Mouse (Mus musculus): ENCODE measurements at regions not wholly inside any gene's neighbourhood (a gene's known extent, or its start where the extent isn't known, plus 50 kb on each side); places are given as distances from the start of the nearest gene placed in this dataset.

GRCm38 (mm10) chr5:18177810-18178209 is 182.3 kb downstream of the Gnai1 start:
- Histone ChIP-seq H3K4me3 (no peak overlapping the region), H3K27ac (no peak overlapping the region)
- TF ChIP-seq CTCF (IDR thresholded peaks at IDR 0.05) = no peak
- intact Hi-C loops (cut with DNase I) = no loop called here
- DNase-seq (ENCODE audit: extremely low spot score in 1 of 2, low spot score in 2 of 2) = no peak

DNA sequence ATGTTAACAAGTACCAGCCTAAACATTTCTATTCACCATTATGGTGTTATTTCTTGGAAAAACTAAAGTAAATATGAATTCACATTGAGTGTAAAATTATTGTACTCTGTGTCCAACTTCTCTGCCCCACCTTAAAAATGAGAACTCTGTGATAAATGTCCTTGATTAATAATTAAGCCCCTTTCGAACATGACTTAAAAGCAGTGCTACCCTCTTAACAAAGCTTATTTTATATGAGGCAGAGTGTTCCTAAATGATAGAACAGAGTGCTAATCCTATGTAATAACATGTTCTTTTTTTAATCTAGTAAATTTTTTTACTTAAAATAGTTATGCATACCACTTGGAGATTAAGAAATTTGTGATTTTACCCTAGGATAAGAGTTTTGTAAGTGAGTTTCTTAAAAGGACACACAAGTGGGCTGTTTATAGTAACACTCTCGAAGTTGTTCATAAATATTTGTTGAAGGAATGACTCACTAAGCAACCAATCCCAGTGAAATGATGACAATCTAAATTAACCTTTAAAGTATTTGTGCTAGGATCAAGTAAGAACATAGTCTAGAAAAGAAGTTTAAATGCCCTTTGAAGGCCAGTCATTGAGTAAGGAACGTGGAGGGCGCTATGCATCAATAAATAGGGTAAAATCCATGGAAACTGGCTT is 148.6 kb downstream of the Gnai1 start:
- Histone ChIP-seq H3K4me3 (no peak overlapping the region), H3K27ac (no peak overlapping the region)
- TF ChIP-seq CTCF (IDR thresholded peaks at IDR 0.05) = no peak
- no peak for DNase-seq (ENCODE audit: extremely low spot score in 1 of 2, low spot score in 2 of 2)
- intact Hi-C loops (cut with DNase I) = no loop called here
